Mouse (Mus musculus): ENCODE measurements around the gene Cdhr1. TPM values are rescaled to one million over a fixed set of nuclear protein-coding genes. Genes with fewer than 3 reads are reported as not detected.

Cdhr1 gene
- total RNA-seq (2023): not detected in 4 replicates

GRCm38 (mm10) chr14:37097956-37098530 lies at the start of gene Cdhr1:
Cdhr1 (minus strand) TSS chr14:37098347.

GRCm38 (mm10) chr14:37135127-37135593 lies 37.0 kb upstream of the Cdhr1 start, which contains the start of gene Ghitm:
Ghitm (minus strand) TSS chr14:37135272.

GRCm38 (mm10) chr14:37113922-37114321 lies 15.8 kb upstream of the Cdhr1 start, which contains the start of gene 2610528A11Rik:
2610528A11Rik (minus strand) TSS chr14:37114022.

GRCm38 (mm10) chr14:37067629-37068028 lies 30.5 kb downstream of the Cdhr1 start, which contains the start of gene Lrit2:
Lrit2 (plus strand) TSS chr14:37067929.

GRCm38 (mm10) chr14:37048914-37049410 lies 49.2 kb downstream of the Cdhr1 start, which contains the start of gene Rgr:
Rgr (minus strand) TSS chr14:37048964.

Other genes starting within 250 kb of the Cdhr1 start
- gene Ccser2, start 129.6 kb downstream of the Cdhr1 start, total RNA-seq (2023): 31.7 to 33.2 TPM (median 32.6 TPM) in 4 replicates
- gene Rgr, start 49.4 kb downstream of the Cdhr1 start, total RNA-seq (2023): not detected in 4 replicates
- not detected in 4 replicates for gene Lrit1, start 43.5 kb downstream of the Cdhr1 start, total RNA-seq (2023)
- gene Lrit2, start 30.4 kb downstream of the Cdhr1 start, total RNA-seq (2023): not detected in 4 replicates
- gene 2610528A11Rik, start 15.7 kb upstream of the Cdhr1 start, total RNA-seq (2023): not detected in 4 replicates
- gene Ghitm, start 36.9 kb upstream of the Cdhr1 start, total RNA-seq (2023): 306 to 337 TPM (median 323 TPM) in 4 replicates

All from B cell, adult 62 days (primary cell).